Mouse (Mus musculus) embryonic facial prominence, embryonic 13.5 days (tissue): ENCODE measurements at regions not wholly inside any gene's neighbourhood (a gene's known extent, or its start where the extent isn't known, plus 50 kb on each side); places are given as distances from the start of the nearest gene placed in this dataset.
"Not testable (repeated sequence)": the region's sequence is repeated elsewhere in the genome, so short reads cannot be mapped to it uniquely, and the experiment has no call there.

Experiments
- ATAC-seq: fragments of 200-750 bp; cut with Nextera tagmentation; 2 replicates; pipeline ENCODE4 v1.8.0; 2017; ENCODE audit warnings: low read depth; ENCODE audit not compliant: insufficient number of reproducible peaks, insufficient read depth, low FRiP score, low TSS enrichment
- H3K27ac ChIP-seq: fragments of 300-500 bp; sonication (generic); 2 replicates; pipeline ENCODE4 v1.5.1; 2015; ENCODE audit warnings: moderate library complexity, mild to moderate bottlenecking, inconsistent platforms
- H3K27me3 ChIP-seq: fragments of 300-500 bp; sonication (generic); 2 replicates; pipeline ENCODE4 v1.6.1; 2015; ENCODE audit warnings: mild to moderate bottlenecking, inconsistent platforms
- H3K36me3 ChIP-seq: fragments of 300-500 bp; sonication (generic); 2 replicates; pipeline ENCODE4 v1.6.1; 2015; ENCODE audit warnings: mild to moderate bottlenecking, inconsistent platforms
- H3K4me1 ChIP-seq: fragments of 300-500 bp; sonication (generic); 2 replicates; pipeline ENCODE4 v1.6.1; 2015; ENCODE audit warnings: inconsistent platforms
- H3K4me2 ChIP-seq: fragments of 300-500 bp; sonication (generic); 2 replicates; pipeline ENCODE4 v1.6.1; 2015; ENCODE audit warnings: moderate library complexity, mild to moderate bottlenecking, inconsistent platforms
- H3K4me3 ChIP-seq: fragments of 300-500 bp; sonication (generic); 2 replicates; pipeline ENCODE4 v1.5.1; 2015; ENCODE audit warnings: mild to moderate bottlenecking, inconsistent platforms
- H3K9ac ChIP-seq: fragments of 300-500 bp; sonication (generic); 2 replicates; pipeline ENCODE4 v1.6.1; 2015; ENCODE audit warnings: mild to moderate bottlenecking, inconsistent platforms
- H3K9me3 ChIP-seq: fragments of 300-500 bp; sonication (generic); 2 replicates; pipeline ENCODE4 v1.6.1; 2016; ENCODE audit warnings: inconsistent platforms
- whole genome bisulfite sequencing: fragments of 180-500 bp; shearing (Covaris S2); methylation state at CpG from one replicate; pipeline ENCODE4 v1.1.7; 2015; ENCODE audit warnings: mixed read lengths; 5-methylcytosine and 5-hydroxymethylcytosine counted together

DNA sequence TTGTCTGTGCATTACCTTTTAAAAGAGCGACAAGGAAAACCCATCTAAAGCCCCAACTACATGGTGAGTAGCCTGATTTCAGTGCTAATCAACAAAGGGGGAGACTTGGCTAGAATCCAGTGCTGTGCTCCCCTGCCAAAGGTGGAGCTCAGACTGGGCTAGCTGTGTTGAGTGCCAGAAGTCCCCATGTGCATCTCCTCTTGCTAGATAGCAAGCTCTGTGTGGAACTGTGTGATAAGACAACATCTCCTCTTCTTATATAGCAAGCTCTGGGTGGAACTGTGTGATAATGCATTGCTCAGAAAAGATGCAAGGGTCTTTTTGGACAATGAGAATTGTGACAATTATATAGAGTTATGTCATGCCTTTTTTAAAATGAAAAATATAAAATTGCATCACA is 741.4 kb downstream of the Adam6a start:
- Histone ChIP-seq H3K36me3 (no peaks in the 10 kb centered on the region), H3K4me2 (no peak overlapping the region), H3K27ac (no peak overlapping the region), H3K4me1 (no peaks in the 10 kb centered on the region), H3K9me3 (peaks cover 23% of the 10 kb centered on the region), H3K9ac (no peak overlapping the region), H3K27me3 (no peaks in the 10 kb centered on the region), H3K4me3 (no peak overlapping the region)
- WGBS: 92% methylated on average over 1 of the region's 1 CpGs
- ATAC-seq: no peak

GRCm38 (mm10) chr12:114287041-114287440 is 743.3 kb downstream of the Adam6a start:
- no peak overlapping the region for H3K4me2 ChIP-seq
- H3K36me3 ChIP-seq: no peaks in the 10 kb centered on the region
- H3K4me3 ChIP-seq: no peak overlapping the region
- H3K4me1 ChIP-seq: no peaks in the 10 kb centered on the region
- H3K27ac ChIP-seq: no peak overlapping the region
- WGBS: 86% methylated on average over 3 of the region's 3 CpGs
- no peak for ATAC-seq
- peaks cover 23% of the 10 kb centered on the region for H3K9me3 ChIP-seq
- H3K27me3 ChIP-seq: no peaks in the 10 kb centered on the region
- no peak overlapping the region for H3K9ac ChIP-seq

GRCm38 (mm10) chr12:114291083-114291482 is 747.4 kb downstream of the Adam6a start:
- 90% methylated on average over 3 of the region's 3 CpGs for WGBS
- Histone ChIP-seq H3K4me2 (no peak overlapping the region), H3K4me3 (no peak overlapping the region), H3K27ac (no peak overlapping the region), H3K27me3 (no peaks in the 10 kb centered on the region), H3K4me1 (no peaks in the 10 kb centered on the region), H3K9me3 (peaks cover 18% of the 10 kb centered on the region), H3K9ac (no peak overlapping the region), H3K36me3 (no peaks in the 10 kb centered on the region)
- no peak for ATAC-seq

- 77% methylated on average over 5 of the region's 5 CpGs for WGBS
- no peak overlapping the region for H3K4me3 ChIP-seq
These were observed 756.1 kb downstream of the Adam6a start for GRCm38 (mm10) chr12:114299771-114300170.

DNA sequence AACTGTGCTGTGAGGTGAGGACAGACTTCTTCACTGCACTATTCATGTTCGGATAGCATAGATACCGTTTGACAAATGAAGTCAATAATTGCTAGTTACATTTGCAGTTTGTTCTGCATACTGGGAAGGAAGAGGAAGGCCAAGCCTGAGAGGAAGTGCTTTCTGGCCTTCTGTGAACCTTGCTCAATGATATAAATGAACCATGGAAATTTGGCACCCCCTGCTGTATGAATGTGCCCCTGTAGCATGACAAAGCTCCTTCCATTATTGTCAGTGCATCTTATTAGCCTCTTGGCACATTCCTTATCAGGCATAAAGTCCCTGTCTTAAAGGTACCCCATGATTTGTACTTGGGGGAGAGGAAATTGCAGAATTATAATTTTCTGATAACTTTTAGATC is 758.0 kb downstream of the Adam6a start:
- no peak overlapping the region for H3K9ac ChIP-seq
- no peak overlapping the region for H3K27ac ChIP-seq
- WGBS: 85% methylated on average over 2 of the region's 2 CpGs
- peaks cover 7% of the 10 kb centered on the region for H3K9me3 ChIP-seq
- H3K4me3 ChIP-seq: no peak overlapping the region
- no peaks in the 10 kb centered on the region for H3K36me3 ChIP-seq
- no peaks in the 10 kb centered on the region for H3K4me1 ChIP-seq
- no peak overlapping the region for H3K4me2 ChIP-seq
- H3K27me3 ChIP-seq: no peaks in the 10 kb centered on the region
- ATAC-seq: no peak

More at GRCm38 (mm10) chr12:114299771-114300170, 756.1 kb downstream of the Adam6a start:
- Histone ChIP-seq H3K4me1 (no peaks in the 10 kb centered on the region), H3K9ac (no peak overlapping the region), H3K4me2 (no peak overlapping the region), H3K27me3 (no peaks in the 10 kb centered on the region), H3K27ac (no peak overlapping the region), H3K9me3 (peaks cover 2% of the 10 kb centered on the region; the same call in 1 of the 2 replicates), H3K36me3 (no peaks in the 10 kb centered on the region)
- no peak for ATAC-seq

- no peak overlapping the region for H3K9ac ChIP-seq
- H3K36me3 ChIP-seq: no peaks in the 10 kb centered on the region
- no peaks in the 10 kb centered on the region for H3K4me1 ChIP-seq
- no peaks in the 10 kb centered on the region for H3K27me3 ChIP-seq
- ATAC-seq: no peak
- H3K27ac ChIP-seq: no peak overlapping the region
- H3K4me2 ChIP-seq: no peak overlapping the region
- no peak overlapping the region for H3K4me3 ChIP-seq
- H3K9me3 ChIP-seq: 0 out of 2 replicates have a peak, but pooled peaks cover 6% of the 10 kb centered on the region
These were observed 788.8 kb downstream of the Adam6a start for GRCm38 (mm10) chr12:114332552-114332951.

DNA sequence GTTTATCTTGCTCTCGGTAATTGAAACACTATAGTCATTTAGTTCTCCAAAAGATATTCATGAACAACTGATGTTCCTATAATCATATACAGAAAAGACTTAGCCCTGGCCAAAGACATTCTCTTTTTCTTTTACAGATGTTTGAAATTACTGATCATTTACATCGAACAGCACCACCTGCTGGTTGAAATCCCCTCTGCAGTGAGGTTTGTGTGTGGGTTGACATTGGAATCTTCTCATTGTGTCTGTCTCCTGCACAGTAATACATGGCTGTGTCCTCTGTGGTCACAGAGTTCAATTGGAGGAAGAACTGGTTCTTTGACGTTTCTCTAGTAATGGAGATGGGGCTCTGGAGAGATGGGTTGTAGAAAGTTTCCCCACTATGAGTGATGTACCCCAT is 822.6 kb downstream of the Adam6a start:
- WGBS: 53% methylated on average over 3 of the region's 3 CpGs
- no peak for ATAC-seq
- peaks cover 13% of the 10 kb centered on the region; the same call in 1 of the 2 replicates for H3K9me3 ChIP-seq

GRCm38 (mm10) chr12:114378696-114379350 is 835.1 kb downstream of the Adam6a start:
- H3K4me3 ChIP-seq: 0 out of 2 replicates have a peak overlapping the region, but pooled peaks have one; percentile 2
- H3K4me2 ChIP-seq: not testable (repeated sequence)

More for the DNA sequence above, 822.6 kb downstream of the Adam6a start:
- Histone ChIP-seq H3K27ac (no peak overlapping the region), H3K4me3 (no peak overlapping the region), H3K36me3 (no peaks in the 10 kb centered on the region), H3K4me1 (no peaks in the 10 kb centered on the region), H3K9ac (no peak overlapping the region), H3K4me2 (no peak overlapping the region), H3K27me3 (no peaks in the 10 kb centered on the region)

DNA sequence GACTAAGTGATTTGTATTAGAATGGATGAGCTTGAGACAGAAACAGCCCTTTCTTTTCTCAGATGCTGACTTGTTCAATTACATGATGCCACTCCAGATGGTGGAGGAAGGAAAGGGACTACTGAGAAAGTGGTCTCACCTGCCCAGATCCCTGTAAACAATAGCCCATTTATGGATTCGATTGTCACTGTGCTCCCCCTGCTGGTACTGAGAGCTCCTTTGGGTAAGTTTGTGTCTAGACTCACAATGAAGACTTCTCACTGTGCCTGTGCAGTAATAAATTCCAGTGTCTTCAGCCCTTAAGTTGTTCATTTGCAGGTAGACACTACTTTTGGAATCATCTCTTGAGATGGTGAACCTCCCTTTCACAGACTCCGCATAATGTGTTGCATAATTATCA is 847.7 kb downstream of the Adam6a start:
- WGBS: 72% methylated on average over 2 of the region's 2 CpGs
- H3K9ac ChIP-seq: no peak overlapping the region
- no peak overlapping the region for H3K4me3 ChIP-seq
- peaks cover 15% of the 10 kb centered on the region for H3K9me3 ChIP-seq
- no peak for ATAC-seq
- no peaks in the 10 kb centered on the region for H3K4me1 ChIP-seq
- no peak overlapping the region for H3K4me2 ChIP-seq
- no peaks in the 10 kb centered on the region for H3K36me3 ChIP-seq
- H3K27ac ChIP-seq: no peak overlapping the region
- no peaks in the 10 kb centered on the region for H3K27me3 ChIP-seq

More at GRCm38 (mm10) chr12:114378696-114379350, 835.1 kb downstream of the Adam6a start:
- H3K9ac ChIP-seq, H3K27ac ChIP-seq, H3K4me1 ChIP-seq, H3K36me3 ChIP-seq, H3K27me3 ChIP-seq, ATAC-seq: not testable (repeated sequence)
- H3K9me3 ChIP-seq: peaks cover 13% of the 10 kb centered on the region; the same call in 1 of the 2 replicates
- WGBS: 41% methylated on average over 37 of the region's 43 CpGs

- H3K9me3 ChIP-seq: peaks cover 3% of the 10 kb centered on the region
- no peak for ATAC-seq
- H3K4me3 ChIP-seq: no peak overlapping the region
- no peaks in the 10 kb centered on the region for H3K27me3 ChIP-seq
- H3K9ac ChIP-seq: no peak overlapping the region
- no peak overlapping the region for H3K4me2 ChIP-seq
- no peak overlapping the region for H3K27ac ChIP-seq
- 44% methylated on average over 2 of the region's 2 CpGs for WGBS
- no peaks in the 10 kb centered on the region for H3K4me1 ChIP-seq
- no peaks in the 10 kb centered on the region for H3K36me3 ChIP-seq
These were observed 862.5 kb downstream of the Adam6a start for GRCm38 (mm10) chr12:114406206-114406605.

DNA sequence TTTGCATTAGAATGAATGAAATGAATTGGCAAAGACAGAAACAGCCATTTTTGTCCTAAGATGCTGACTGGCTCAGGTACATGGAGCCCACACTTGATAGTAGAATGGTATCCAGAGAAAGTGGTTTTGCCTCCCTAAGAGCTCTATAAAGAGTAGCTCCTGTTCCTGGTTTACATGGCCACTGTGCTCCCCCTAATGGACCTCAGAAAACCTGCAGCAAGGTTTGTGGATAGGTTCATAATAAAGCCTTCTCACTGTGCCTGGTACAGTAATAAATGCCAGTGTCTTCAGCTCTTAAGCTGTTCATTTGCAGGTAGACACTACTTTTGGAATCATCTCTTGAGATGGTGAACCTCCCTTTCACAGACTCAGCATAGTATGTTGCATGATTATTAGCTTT is 890.8 kb downstream of the Adam6a start:
- H3K9ac ChIP-seq: no peak overlapping the region
- H3K36me3 ChIP-seq: no peaks in the 10 kb centered on the region
- H3K4me2 ChIP-seq: no peak overlapping the region
- ATAC-seq: no peak
- no peaks in the 10 kb centered on the region for H3K4me1 ChIP-seq
- 0 out of 2 replicates have a peak, but pooled peaks cover 3% of the 10 kb centered on the region for H3K9me3 ChIP-seq
- H3K4me3 ChIP-seq: no peak overlapping the region
- no peaks in the 10 kb centered on the region for H3K27me3 ChIP-seq
- H3K27ac ChIP-seq: no peak overlapping the region

DNA sequence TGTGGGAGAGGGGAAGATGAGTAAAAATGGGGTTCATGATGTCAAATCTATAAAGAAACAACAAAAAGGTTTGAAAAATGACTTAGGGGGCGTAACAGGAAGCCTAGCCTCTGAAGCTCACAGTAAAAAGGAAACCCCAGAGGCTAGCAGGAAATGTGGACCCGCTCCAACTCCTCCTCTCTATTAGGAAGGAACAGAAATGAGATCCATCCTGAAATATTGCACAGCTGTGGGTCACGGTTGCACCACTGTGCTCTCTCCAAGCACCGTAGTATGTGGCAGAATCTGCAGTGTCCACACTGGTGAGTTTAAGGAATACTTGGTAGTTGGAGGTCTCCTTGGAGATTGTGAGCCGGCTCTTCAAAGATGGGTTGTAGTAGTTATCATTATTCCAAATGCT is 918.3 kb downstream of the Adam6a start:
- ATAC-seq: no peak
- 77% methylated on average over 5 of the region's 5 CpGs for WGBS

More for the DNA sequence above, 918.3 kb downstream of the Adam6a start:
- Histone ChIP-seq H3K4me2 (no peak overlapping the region), H3K36me3 (no peaks in the 10 kb centered on the region), H3K9me3 (peaks cover 22% of the 10 kb centered on the region), H3K27me3 (no peaks in the 10 kb centered on the region), H3K4me1 (no peaks in the 10 kb centered on the region), H3K4me3 (no peak overlapping the region), H3K9ac (no peak overlapping the region), H3K27ac (no peak overlapping the region)
